ENCODE assay signal across 27 mouse cellular contexts in genomic region chr9:97517006-97517405, GRCm38 (mm10).
DNase-seq lines count a peak whose midpoint lies in the region; ATAC-seq and TF ChIP-seq lines count a peak whose summit lies in the region.
"Had no signal": no experiment of that assay in that cellular context is flagged by ENCODE, and none has a peak within 500 bp of the region (broad histone marks: within the 10 kb centered on the region; RNA-seq: fewer than 3 reads in every experiment).

No protein-coding gene starts in this region.

- TF ChIP-seq CTCF in forebrain, postnatal 0 days (IDR thresholded peaks at IDR 0.05; ENCODE audit: low read depth), result no peak
- no peak for TF ChIP-seq CTCF in layer of hippocampus, adult 2 months (conservative IDR thresholded peaks at IDR 0.05)
- TF ChIP-seq CTCF in brain, embryonic 14.5 days (IDR thresholded peaks at IDR 0.05; ENCODE audit: borderline replicate concordance, extremely low read depth, insufficient read depth, insufficient read length), result no peak

- no peaks in the 10 kb centered on the region for H3K4me1 ChIP-seq in forebrain, postnatal 0 days (ENCODE audit: insufficient read depth)
- no peaks in the 10 kb centered on the region for H3K4me1 ChIP-seq in forebrain, embryonic 12.5 days
- H3K4me1 ChIP-seq: embryonic facial prominence, embryonic 13.5 days; embryonic facial prominence, embryonic 15.5 days; forebrain, embryonic 15.5 days had no signal

- WGBS in forebrain, postnatal 0 days, result 41% methylated on average over 3 of the region's 3 CpGs
- WGBS in forebrain, embryonic 12.5 days, result 67% methylated on average over 3 of the region's 3 CpGs

- peak; percentile 38; the same call in 1 of the 2 replicates for ATAC-seq in forebrain, postnatal 0 days
- no peak for ATAC-seq in forebrain, embryonic 12.5 days (ENCODE audit: low FRiP score)
- ATAC-seq: activated CD4-positive, CD25-positive, alpha-beta regulatory T cell, adult 4 months; CD4-positive, CD25-positive, alpha-beta regulatory T cell, adult 4 months; forebrain, embryonic 15.5 days; Patski had no signal

- no peak for TF ChIP-seq POLR2A in brain, embryonic 14.5 days (IDR thresholded peaks at IDR 0.05; ENCODE audit: borderline replicate concordance, extremely low read depth, insufficient read depth, insufficient read length, poor library complexity, severe bottlenecking)

- H3K4me2 ChIP-seq in forebrain, postnatal 0 days (ENCODE audit: low read depth), result no peak overlapping the region
- no peak overlapping the region for H3K4me2 ChIP-seq in forebrain, embryonic 12.5 days
- H3K4me2 ChIP-seq: embryonic facial prominence, embryonic 13.5 days; embryonic facial prominence, embryonic 15.5 days; forebrain, embryonic 15.5 days had no signal

- H3K4me3 ChIP-seq in forebrain, postnatal 0 days (ENCODE audit: low read depth, low read length), result no peak overlapping the region
- H3K4me3 ChIP-seq in forebrain, embryonic 12.5 days (replicated peaks), result no peak overlapping the region
- H3K4me3 ChIP-seq in layer of hippocampus, adult 2 months, result no peak overlapping the region
- H3K4me3 ChIP-seq: embryonic facial prominence, embryonic 13.5 days; embryonic facial prominence, embryonic 15.5 days; erythroblast, embryonic 14.5 days; forebrain, embryonic 10.5 days; forebrain, embryonic 15.5 days had no signal

- H3K36me3 ChIP-seq in forebrain, postnatal 0 days (ENCODE audit: insufficient read depth), result no peaks in the 10 kb centered on the region
- no peaks in the 10 kb centered on the region for H3K36me3 ChIP-seq in forebrain, embryonic 12.5 days (replicated peaks)
- H3K36me3 ChIP-seq: embryonic facial prominence, embryonic 13.5 days; embryonic facial prominence, embryonic 15.5 days; forebrain, embryonic 10.5 days; forebrain, embryonic 15.5 days; G1E had no signal

- DNase-seq in cerebellum, postnatal 10 days, result peak; percentile 57 to 65
- no peak for DNase-seq in cerebellum, postnatal 4 days (ENCODE audit: low spot score in 2 of 2)
- peak; percentile 33 for DNase-seq in forebrain, postnatal 0 days
- DNase-seq in layer of hippocampus, adult 2 months (ENCODE audit: low spot score in 2 of 2), result no peak
- DNase-seq in layer of hippocampus, postnatal 36 days, result no peak
- DNase-seq in brain, embryonic 14.5 days (ENCODE audit: low read depth), result peak; percentile 43
- DNase-seq: adrenal gland, adult 8-10 months; adrenal gland, postnatal 14 days; adrenal gland, postnatal 36 days; B cell, adult 2 months; cerebellum, adult 11 months; cerebellum, adult 18-20 months; cerebellum, adult 8-10 months; cerebellum, adult 9-11 months; cerebellum, postnatal 25 days; embryo, embryonic 11 days had no signal

- H3K27ac ChIP-seq in forebrain, postnatal 0 days (ENCODE audit: low read depth, low read length), result no peak overlapping the region
- no peak overlapping the region for H3K27ac ChIP-seq in forebrain, embryonic 12.5 days
- peak overlapping the region; percentile 43; the same call in 1 of the 2 replicates for H3K27ac ChIP-seq in layer of hippocampus, adult 2 months
- H3K27ac ChIP-seq: embryonic facial prominence, embryonic 13.5 days; embryonic facial prominence, embryonic 15.5 days; forebrain, embryonic 10.5 days; forebrain, embryonic 15.5 days had no signal

- no peak overlapping the region for H3K9ac ChIP-seq in forebrain, postnatal 0 days
- no peak overlapping the region for H3K9ac ChIP-seq in forebrain, embryonic 12.5 days
- H3K9ac ChIP-seq: embryonic facial prominence, embryonic 13.5 days; embryonic facial prominence, embryonic 15.5 days; forebrain, embryonic 15.5 days had no signal

- H3K9me3 ChIP-seq in forebrain, postnatal 0 days (ENCODE audit: low read length), result no peaks in the 10 kb centered on the region
- H3K9me3 ChIP-seq in forebrain, embryonic 12.5 days, result no peaks in the 10 kb centered on the region
- H3K9me3 ChIP-seq: embryonic facial prominence, embryonic 13.5 days; embryonic facial prominence, embryonic 15.5 days; forebrain, embryonic 10.5 days; forebrain, embryonic 15.5 days had no signal

- H3K27me3 ChIP-seq in forebrain, postnatal 0 days (ENCODE audit: insufficient read depth, low read length), result no peaks in the 10 kb centered on the region
- no peaks in the 10 kb centered on the region for H3K27me3 ChIP-seq in forebrain, embryonic 12.5 days
- H3K27me3 ChIP-seq: CH12.LX; embryonic facial prominence, embryonic 13.5 days; embryonic facial prominence, embryonic 15.5 days; forebrain, embryonic 15.5 days; Patski had no signal

Comparison
In these comparisons a context has a peak if more than half of its experiments do, and no peak if none do; other contexts are left out.
1. DNase-seq: peak in cerebellum, postnatal 10 days (2 of 2), forebrain, postnatal 0 days (single experiment) and brain, embryonic 14.5 days (single experiment); none in cerebellum, postnatal 4 days (0 of 2), layer of hippocampus, adult 2 months (0 of 2) and layer of hippocampus, postnatal 36 days (0 of 2).